Mouse (Mus musculus) neural tube, embryonic 11.5 days (tissue): Measurements from ENCODE around the gene Creb1. TPM values are rescaled to one million over a fixed set of nuclear protein-coding genes. Genes with fewer than 3 reads are reported as not detected.
A peak's percentile ranks its signal among the peaks of the same experiment; 100 is the strongest.

Experiments
- ATAC-seq: fragments of 200-750 bp; cut with Nextera tagmentation; 2 replicates; pipeline ENCODE4 v1.8.0; 2017; ENCODE audit warnings: moderate number of reproducible peaks, mild to moderate bottlenecking, moderate TSS enrichment, moderate library complexity; ENCODE audit not compliant: insufficient read depth, low FRiP score, low TSS enrichment
- DNase-seq: peaks from one replicate; pipeline ENCODE4 v3.0.0-alpha.2; 2015; ENCODE audit warnings: low spot score
- H3K27ac ChIP-seq: fragments of 300-500 bp; sonication (generic); 2 replicates; pipeline ENCODE4 v1.5.1; 2014; ENCODE audit warnings: low read depth, mild to moderate bottlenecking, low read length
- H3K27me3 ChIP-seq: fragments of 300-500 bp; sonication (generic); 2 replicates; pipeline ENCODE4 v1.6.1; 2014; ENCODE audit warnings: mild to moderate bottlenecking, low read length, mixed read lengths; ENCODE audit not compliant: control insufficient read depth, insufficient read depth
- H3K36me3 ChIP-seq: fragments of 300-500 bp; sonication (generic); 2 replicates; pipeline ENCODE4 v1.6.1; 2014; ENCODE audit warnings: mild to moderate bottlenecking, low read length, moderate library complexity, mixed read lengths; ENCODE audit not compliant: control insufficient read depth, insufficient read depth
- H3K4me1 ChIP-seq: fragments of 300-500 bp; sonication (generic); 2 replicates; pipeline ENCODE4 v1.6.1; 2014; ENCODE audit warnings: low read length, mixed read lengths; ENCODE audit not compliant: control insufficient read depth, insufficient read depth
- H3K4me2 ChIP-seq: fragments of 300-500 bp; sonication (generic); 2 replicates; pipeline ENCODE4 v1.6.1; 2014; ENCODE audit warnings: low read depth, mild to moderate bottlenecking, moderate library complexity
- H3K4me3 ChIP-seq: fragments of 300-500 bp; sonication (generic); 2 replicates; pipeline ENCODE4 v1.5.1; 2014; ENCODE audit warnings: low read depth, low read length
- H3K9ac ChIP-seq: fragments of 300-500 bp; sonication (generic); 2 replicates; pipeline ENCODE4 v1.6.1; 2014; ENCODE audit warnings: mild to moderate bottlenecking, low read length
- H3K9me3 ChIP-seq: fragments of 300-500 bp; sonication (generic); 2 replicates; pipeline ENCODE4 v1.6.1; 2016; ENCODE audit warnings: low read length; ENCODE audit not compliant: control insufficient read depth
- WGBS: fragments of 180-500 bp; shearing (Covaris S2); extraction: QIAGEN DNeasy Blood & Tissue Kit; methylation state at CpG from one replicate; pipeline ENCODE4 v1.1.7; 2014; 5-methylcytosine and 5-hydroxymethylcytosine counted together
- polyA plus RNA-seq: library from polyadenylated mRNA; unstranded; fragments of >200 nt; fragmentation: Nextera tagmentation; extraction: Ambion mirVana; gene quantifications from 2 replicates; pipeline ENCODE4 v1.2.1, GENCODE M21; 2014

Gene Creb1
- polyA plus RNA-seq = 58.2 and 63.0 TPM in 2 replicates

GRCm38 (mm10) chr1:64532589-64533470 is at the start of gene Creb1:
Gene Creb1, plus strand, starts transcription at chr1:64532645.
- H3K9ac ChIP-seq = peak within 1 kb of the TSS; percentile 98
- H3K4me1 ChIP-seq = peaks cover 13% of the 10 kb centered on the region; the same call in 1 of the 2 replicates
- H3K4me2 ChIP-seq = peak within 1 kb of the TSS; percentile 85
- peak within 1 kb of the TSS; percentile 100 for H3K27ac ChIP-seq
- H3K9me3 ChIP-seq = no peaks in the 10 kb centered on the region
- peak within 1 kb of the TSS; percentile 94 for H3K4me3 ChIP-seq
- H3K36me3 ChIP-seq = no peaks in the 10 kb centered on the region
- ATAC-seq (peak; percentile 97), DNase-seq (peak; percentile 98)
- H3K27me3 ChIP-seq = no peaks in the 10 kb centered on the region
- WGBS = under 1% methylated on average over 98 of the region's 119 CpGs

DNA sequence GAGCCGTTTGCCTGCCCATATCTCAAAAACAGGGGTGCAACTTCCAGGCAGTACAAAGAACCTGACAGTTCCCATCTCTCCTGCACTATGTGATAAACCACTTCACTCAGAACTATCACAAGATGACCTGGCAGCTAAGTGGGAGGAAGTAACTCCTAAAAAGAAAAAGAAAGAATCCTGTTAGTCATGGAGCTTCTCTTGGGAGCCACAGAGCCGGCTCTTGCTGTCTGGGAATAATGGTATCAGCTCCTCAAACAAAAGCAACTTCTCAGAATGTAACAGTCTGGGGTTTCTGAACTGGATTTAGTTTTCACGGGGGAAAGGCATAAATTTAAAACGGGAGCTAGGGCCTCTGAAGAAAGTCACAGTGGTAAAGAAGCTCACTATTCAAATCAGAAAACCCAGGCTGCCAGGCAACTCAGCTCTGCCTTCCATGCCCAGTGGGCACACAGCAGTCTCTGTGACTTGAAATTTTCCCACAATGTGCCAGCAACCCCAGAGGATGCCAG is 43.9 kb upstream of the Creb1 start:
- DNase-seq (no peak), ATAC-seq (no peak)
- Histone ChIP-seq H3K4me1 (no peaks in the 10 kb centered on the region), H3K9ac (no peak overlapping the region), H3K9me3 (no peaks in the 10 kb centered on the region), H3K27me3 (no peaks in the 10 kb centered on the region), H3K36me3 (no peaks in the 10 kb centered on the region), H3K4me2 (no peak overlapping the region), H3K27ac (no peak overlapping the region), H3K4me3 (no peak overlapping the region)
- 54% methylated on average over 4 of the region's 4 CpGs for WGBS

DNA sequence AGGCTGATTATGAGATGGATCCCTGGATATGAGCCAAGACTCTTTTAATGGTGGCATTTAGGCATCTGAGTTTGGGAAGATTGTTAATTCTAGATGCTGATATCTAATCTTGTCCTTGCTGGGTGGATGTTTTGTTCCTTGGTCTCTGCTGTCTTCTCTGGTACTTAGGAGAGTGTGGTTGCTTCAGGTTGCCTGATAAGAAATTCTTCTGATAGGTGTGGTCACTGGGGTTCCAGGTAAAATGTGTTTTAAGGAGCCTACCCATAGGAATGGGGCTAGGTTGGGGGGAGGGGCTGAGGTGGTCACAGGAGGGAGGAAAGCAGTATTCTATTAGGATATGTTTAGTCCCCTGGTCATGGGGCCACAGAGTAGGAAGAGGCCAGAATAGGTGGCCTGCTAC is 35.6 kb upstream of the Creb1 start:
- Histone ChIP-seq H3K9ac (no peak overlapping the region), H3K36me3 (no peaks in the 10 kb centered on the region), H3K27ac (no peak overlapping the region), H3K9me3 (no peaks in the 10 kb centered on the region), H3K4me3 (no peak overlapping the region), H3K4me2 (no peak overlapping the region), H3K4me1 (no peaks in the 10 kb centered on the region), H3K27me3 (no peaks in the 10 kb centered on the region)
- no peak for DNase-seq
- ATAC-seq = no peak

GRCm38 (mm10) chr1:64501382-64502140 is 30.9 kb upstream of the Creb1 start:
- Histone ChIP-seq H3K9ac (no peak overlapping the region), H3K27ac (no peak overlapping the region), H3K9me3 (no peaks in the 10 kb centered on the region), H3K4me3 (no peak overlapping the region), H3K4me2 (no peak overlapping the region), H3K4me1 (no peaks in the 10 kb centered on the region), H3K27me3 (no peaks in the 10 kb centered on the region), H3K36me3 (no peaks in the 10 kb centered on the region)
- DNase-seq = no peak
- ATAC-seq = no peak

DNA sequence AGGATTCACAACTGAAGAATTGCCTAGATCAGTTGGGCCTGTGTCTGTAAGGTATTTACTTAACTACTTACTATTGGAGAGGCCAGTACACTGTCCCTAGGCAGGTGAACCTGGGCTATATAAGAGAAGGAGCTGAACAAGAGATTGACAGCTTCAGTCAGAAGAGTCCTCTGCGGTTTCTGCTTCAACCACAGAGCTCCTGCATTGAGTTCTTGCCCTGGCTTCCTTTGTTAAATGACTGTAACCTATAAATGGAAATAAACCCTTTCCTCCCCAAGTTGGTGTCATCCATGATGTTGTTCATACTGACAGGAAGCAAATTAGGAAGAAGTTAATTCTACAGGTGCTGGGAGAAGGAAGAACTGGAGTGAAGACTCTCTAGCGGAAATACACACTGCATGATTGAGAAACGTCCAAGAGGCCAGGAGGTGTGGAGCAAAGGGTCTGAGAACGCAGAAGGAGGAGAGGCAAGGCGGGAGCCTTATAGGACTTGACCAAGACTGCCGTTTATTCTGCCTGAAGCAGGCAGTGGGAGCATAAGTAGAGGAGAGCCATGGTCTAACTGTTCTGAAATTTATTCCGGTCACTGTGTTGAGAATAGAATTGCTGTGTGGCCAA is 23.9 kb upstream of the Creb1 start:
- WGBS = 85% methylated on average over 7 of the region's 7 CpGs

DNA sequence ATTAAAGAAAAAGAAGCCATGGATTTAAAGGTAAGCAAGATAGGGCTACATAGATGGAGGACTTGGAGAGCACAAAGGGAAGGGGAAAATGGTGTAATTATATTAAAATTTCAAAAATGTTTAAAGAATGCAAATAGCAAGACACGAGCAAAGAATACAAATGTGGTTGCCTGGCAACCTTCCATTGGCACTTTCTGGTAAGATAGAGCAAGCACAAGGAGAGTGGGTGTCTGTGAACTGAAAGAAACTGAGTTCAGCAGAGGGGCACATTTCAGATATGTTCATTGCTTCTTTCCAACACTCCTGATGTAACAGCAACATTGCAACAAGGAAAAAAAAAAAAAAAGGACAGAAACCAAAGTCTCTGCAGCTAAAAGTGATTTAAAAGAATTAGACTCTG is 22.8 kb upstream of the Creb1 start:
- no peaks in the 10 kb centered on the region for H3K36me3 ChIP-seq
- ATAC-seq (no peak), DNase-seq (no peak)
- 74% methylated on average over 1 of the region's 1 CpGs for WGBS
- H3K9me3 ChIP-seq = no peaks in the 10 kb centered on the region
- no peaks in the 10 kb centered on the region for H3K27me3 ChIP-seq
- no peak overlapping the region for H3K9ac ChIP-seq
- H3K27ac ChIP-seq = no peak overlapping the region
- no peaks in the 10 kb centered on the region for H3K4me1 ChIP-seq
- H3K4me3 ChIP-seq = no peak overlapping the region
- H3K4me2 ChIP-seq = no peak overlapping the region

More for the DNA sequence above, 23.9 kb upstream of the Creb1 start:
- DNase-seq = no peak
- no peak for ATAC-seq
- Histone ChIP-seq H3K27ac (no peak overlapping the region), H3K9ac (no peak overlapping the region), H3K4me2 (no peak overlapping the region), H3K4me1 (no peaks in the 10 kb centered on the region), H3K27me3 (no peaks in the 10 kb centered on the region), H3K9me3 (no peaks in the 10 kb centered on the region), H3K4me3 (no peak overlapping the region), H3K36me3 (no peaks in the 10 kb centered on the region)

- no peak for DNase-seq
- no peaks in the 10 kb centered on the region for H3K4me1 ChIP-seq
Observed at GRCm38 (mm10) chr1:64514184-64514583, 18.3 kb upstream of the Creb1 start.

DNA sequence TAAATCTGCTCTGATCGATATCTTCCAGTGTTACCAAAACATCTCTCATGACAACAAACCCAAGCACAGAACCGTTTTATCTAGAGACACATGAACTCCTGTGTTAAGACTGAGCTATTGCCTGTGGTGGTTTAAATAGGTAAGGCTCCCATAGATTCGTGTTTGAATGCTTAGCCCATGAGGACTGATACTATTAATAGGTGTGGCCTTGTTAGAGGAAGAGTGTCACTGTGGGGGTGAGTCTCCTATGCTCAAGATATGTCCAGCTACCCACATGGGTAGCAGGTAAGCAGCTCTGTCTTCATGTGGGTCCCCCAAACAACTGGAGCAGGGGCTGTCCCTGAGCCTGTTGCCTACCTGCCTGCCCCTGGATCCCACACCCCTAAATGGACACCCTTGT is 15.9 kb upstream of the Creb1 start:
- WGBS = 80% methylated on average over 3 of the region's 3 CpGs
- H3K9me3 ChIP-seq = no peaks in the 10 kb centered on the region
- H3K9ac ChIP-seq = no peak overlapping the region
- DNase-seq (no peak), ATAC-seq (no peak)
- H3K4me1 ChIP-seq = no peaks in the 10 kb centered on the region
- no peaks in the 10 kb centered on the region for H3K36me3 ChIP-seq
- H3K4me3 ChIP-seq = no peak overlapping the region
- no peak overlapping the region for H3K27ac ChIP-seq
- H3K4me2 ChIP-seq = no peak overlapping the region
- no peaks in the 10 kb centered on the region for H3K27me3 ChIP-seq

More at GRCm38 (mm10) chr1:64514184-64514583, 18.3 kb upstream of the Creb1 start:
- WGBS = 87% methylated on average over 7 of the region's 7 CpGs
- H3K4me3 ChIP-seq = no peak overlapping the region
- no peak overlapping the region for H3K4me2 ChIP-seq
- no peaks in the 10 kb centered on the region for H3K36me3 ChIP-seq
- no peak overlapping the region for H3K9ac ChIP-seq
- ATAC-seq = no peak
- H3K9me3 ChIP-seq = no peaks in the 10 kb centered on the region
- H3K27me3 ChIP-seq = no peaks in the 10 kb centered on the region
- H3K27ac ChIP-seq = no peak overlapping the region
